Mouse (Mus musculus) skeletal muscle tissue, adult 2 months (tissue): ENCODE measurements around the gene Pcdh9.
A peak's percentile ranks its signal among the peaks of the same experiment; 100 is the strongest.

Experiments used
- DNase-seq: peaks from one replicate; pipeline ENCODE4 v3.0.0-alpha.2; 2012; ENCODE audit warnings: low read depth, low spot score

The Pcdh9 gene

GRCm38 (mm10) chr14:93794530-93794929 is 95.9 kb downstream of the Pcdh9 start:
- no peak for DNase-seq

DNA sequence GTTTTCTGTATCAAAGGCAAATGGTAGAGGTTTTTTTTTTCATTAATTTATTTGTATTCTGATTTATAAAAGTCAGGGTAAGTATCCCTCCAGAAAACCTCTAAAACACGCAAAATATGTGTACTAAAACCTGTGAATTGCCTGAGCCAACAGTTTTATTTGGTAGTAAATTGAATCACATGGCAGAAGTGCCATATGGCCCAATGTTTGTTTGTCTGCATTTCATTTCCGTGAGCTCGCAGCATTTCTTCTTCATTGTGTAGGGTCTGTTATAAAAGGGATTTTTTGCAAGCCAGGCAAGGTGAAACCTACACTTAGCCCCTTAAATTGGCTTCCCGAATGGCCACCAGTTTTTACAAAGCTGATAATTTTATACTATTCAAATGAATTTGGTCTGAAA is 104.2 kb downstream of the Pcdh9 start:
- no peak for DNase-seq

GRCm38 (mm10) chr14:93785031-93785430 is 105.4 kb downstream of the Pcdh9 start:
- no peak for DNase-seq

DNA sequence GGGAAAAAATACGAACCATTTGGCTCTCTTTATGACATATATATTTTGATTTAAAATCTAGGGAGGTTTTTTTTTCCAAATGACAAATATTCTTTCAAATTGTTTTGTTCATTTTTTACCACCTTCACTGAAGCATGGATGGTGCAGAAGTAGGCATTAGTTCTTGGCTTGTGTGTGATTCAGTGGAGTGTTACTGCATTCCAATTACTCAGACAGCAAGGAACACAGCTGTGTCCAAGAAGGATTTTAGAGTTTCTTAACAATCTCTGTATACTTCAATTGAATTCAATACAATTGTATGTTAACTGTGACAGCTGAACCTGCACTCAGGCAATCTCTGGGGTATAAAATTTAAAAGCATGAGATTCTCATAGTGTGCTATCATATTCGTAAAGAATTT is 127.6 kb downstream of the Pcdh9 start:
- DNase-seq: no peak

DNA sequence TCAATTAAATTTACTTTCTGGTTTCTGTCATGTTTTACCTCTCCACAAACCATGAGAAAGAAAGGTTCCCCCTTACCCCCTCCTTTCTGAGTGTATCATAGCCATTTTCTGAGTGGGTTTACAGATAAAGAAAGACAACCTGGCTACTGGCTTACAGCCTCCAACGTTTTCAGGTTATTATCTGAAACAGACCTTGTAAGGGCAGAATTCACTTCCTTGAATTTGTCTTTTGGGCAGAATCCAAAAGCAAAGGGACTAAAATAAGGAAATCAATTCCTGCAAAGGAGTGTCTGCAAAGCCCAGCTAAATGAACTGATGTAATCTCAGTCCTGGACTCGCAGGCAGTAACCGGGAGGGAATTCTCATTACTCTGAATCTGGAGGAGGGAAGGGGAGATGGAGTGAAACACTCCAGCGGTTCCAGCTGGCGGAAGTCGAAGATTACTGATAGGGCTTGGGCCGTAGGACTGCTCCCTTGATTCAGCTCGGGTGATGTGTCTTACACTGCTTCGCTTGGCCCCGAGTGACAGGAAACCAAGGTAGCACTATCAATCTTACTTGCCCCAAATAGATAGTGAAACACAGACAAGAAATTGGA is 156.3 kb downstream of the Pcdh9 start:
- peak; percentile 25 for DNase-seq

DNA sequence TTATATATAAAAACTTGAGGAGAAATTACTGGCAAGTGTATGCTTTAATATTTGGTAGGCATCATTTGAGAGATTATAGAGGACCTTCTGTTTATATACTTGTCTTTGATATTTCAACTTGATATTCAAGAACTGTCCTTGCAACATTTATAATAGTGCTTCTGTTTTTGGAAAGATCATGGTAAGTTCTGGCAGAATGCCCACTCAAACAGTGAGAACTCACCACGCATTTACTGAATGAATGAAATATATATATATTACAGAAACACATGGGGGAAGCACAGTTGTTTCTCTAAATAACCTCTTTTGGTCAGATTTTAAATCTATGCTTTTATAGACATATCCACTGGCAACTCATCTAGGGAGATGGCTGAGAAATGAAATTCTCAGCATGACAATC is 164.7 kb downstream of the Pcdh9 start:
- no peak for DNase-seq

DNA sequence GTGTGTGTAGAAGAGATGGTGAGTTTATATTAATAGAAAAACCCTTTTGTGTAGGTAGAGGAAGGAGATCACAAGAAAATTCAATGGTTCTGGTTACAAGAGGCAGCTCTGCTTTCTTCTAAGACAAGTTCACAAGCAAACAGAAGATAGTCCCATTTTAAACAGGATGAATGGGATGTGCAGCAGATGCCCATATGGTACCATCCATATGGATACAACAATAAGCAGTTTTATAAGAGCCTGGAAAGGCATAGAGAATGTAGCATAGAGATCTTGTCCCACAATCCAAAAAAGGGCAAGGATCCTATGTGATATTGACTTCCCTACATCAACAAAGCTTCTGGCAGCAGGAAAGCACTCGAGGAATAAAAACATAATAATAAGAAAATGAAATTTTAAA is 171.3 kb downstream of the Pcdh9 start:
- DNase-seq: no peak

GRCm38 (mm10) chr14:93713250-93713935 is 177.1 kb downstream of the Pcdh9 start:
- DNase-seq: no peak

GRCm38 (mm10) chr14:93708651-93709050 is 181.8 kb downstream of the Pcdh9 start:
- DNase-seq: no peak

DNA sequence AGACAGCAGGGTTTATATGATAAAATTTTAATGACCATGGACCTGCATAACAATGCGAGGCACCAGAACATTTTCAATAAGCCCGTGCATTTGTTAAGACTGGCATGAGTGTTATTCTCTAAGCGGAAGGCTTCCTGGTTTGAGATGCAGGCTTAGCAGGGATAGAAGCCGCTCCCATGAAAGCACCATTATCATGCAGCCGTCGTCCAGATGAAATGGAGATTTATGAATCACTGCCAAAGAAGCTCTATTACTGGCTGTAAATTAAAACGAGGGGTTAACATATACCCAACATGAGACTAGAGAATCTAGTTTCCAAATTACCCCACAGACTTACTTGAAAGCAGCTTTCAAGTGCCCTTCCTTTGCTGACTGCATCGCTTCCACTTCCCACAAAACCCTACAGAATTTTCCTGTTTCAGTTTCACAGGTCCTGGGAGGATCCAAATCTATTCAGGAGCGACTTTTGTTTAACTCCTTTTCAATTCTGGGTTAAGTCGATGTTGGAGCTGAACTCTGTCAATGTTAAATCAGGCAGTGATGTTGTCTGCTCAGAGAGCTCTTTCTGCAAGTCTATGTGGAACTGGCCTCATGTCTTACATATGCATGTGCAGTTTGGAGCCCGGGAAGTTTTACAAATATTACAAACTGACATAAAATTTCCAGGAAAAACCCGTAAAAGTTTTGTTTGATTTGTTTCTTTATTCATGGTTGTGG is 188.9 kb downstream of the Pcdh9 start:
- no peak for DNase-seq

DNA sequence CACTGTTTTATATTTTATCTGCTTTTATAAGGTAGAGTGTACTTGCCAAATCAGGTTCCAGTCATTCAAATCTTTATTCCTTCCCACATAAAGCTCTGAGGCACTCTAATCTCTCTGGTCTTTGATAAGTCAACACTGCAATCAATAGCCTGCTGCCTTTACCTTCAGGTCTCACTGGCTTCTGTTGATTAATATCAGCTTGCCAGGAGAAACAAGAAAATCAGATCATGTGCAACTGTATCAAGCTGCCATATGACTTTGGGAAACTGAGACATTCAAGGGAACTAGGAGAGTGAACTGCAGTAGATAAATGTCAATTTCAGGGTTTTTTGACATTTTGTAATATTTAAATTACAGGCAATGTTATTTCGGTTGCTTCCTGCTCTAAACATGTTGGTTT is 189.6 kb downstream of the Pcdh9 start:
- DNase-seq: no peak

- no peak for DNase-seq
Observed at GRCm38 (mm10) chr14:93684641-93685040, 205.8 kb downstream of the Pcdh9 start.

DNA sequence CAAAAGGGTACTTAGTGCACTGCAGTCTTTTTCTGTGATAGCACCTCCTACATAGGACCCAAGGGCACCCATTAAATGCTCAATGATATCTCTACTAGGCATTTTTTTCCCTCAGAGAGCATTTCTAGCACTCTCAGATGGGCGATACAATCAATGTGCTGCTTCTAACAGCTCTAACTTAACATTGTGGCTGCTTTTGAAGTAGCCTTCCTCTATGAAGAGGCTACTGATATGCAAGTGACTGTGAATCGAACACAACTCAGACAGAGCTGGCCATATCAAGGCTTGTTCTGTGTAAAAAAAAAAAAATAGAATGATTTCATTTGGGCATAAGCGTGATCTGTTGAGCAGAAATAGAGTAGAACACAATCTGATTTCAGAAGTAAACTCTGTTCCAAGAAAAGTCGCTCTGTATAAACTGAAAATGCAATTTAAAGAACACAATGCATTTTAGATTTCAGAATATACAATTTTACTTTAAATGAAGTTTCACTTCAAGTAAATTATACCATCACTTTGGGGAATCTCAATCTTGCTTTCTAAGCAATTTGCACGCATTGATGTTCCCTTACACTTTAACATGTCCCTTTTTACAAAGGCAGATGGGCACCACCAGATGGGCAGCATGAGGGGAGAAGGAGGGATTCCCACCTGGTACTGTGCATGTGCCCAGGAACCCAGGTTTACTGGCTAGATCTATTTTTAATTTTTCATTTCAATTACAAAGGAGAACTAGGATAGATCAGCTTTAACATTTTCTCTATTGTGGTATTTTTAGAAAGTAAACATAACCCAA is 215.0 kb downstream of the Pcdh9 start:
- no peak for DNase-seq

DNA sequence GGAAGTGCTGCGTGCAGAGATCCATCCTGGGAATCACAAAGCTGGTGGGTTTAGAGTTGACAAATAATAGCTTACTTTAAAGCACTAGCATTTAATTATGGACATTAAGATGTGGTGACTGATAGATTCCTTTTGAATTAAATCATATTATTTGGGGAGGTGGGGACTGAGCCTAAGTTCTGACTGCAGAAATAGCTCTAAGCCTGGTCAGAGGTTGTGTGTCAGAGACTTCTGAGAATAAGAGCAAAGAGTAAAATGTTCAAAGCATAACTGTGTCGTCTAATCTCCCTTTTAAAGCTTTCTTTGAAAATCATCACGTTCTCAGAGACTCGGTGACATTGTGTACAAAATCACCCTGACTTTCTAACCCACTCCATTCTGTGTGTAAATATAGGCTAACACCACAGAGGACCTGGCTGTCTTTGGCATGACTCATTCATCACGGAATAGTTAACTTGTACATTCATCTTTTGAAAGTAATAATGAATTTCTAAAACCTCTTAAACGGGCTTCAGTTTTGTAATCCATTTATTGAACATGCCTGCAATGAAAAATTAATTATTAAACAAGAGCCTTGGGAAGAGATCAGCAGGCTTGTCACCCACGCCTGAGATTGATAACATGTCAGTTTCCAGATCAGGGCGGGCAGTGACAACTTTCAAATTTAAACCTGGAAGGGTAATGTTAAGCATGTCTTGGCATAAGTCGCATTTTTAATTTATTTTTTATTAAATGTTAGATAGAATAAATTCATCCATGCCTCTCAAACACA is 236.3 kb downstream of the Pcdh9 start:
- DNase-seq: no peak

DNA sequence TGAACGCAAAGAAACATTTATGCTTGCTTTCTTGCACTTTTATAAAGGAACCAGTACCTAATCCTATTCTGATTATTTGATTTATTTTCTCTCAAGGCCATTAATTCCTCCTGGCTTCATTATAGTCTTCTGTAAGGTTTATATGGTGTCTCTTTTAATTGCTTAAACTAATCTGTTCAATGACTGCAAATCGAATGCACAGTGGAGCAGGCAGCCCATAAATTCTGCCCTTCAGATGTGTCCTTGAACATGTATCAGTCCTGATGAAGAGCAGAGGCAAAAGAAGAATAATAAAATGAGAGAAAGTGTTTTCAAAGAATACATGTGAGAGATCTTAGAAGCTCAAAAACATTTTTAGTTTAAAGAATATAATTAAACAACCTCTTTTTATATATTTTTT is 263.2 kb downstream of the Pcdh9 start:
- DNase-seq: no peak

DNA sequence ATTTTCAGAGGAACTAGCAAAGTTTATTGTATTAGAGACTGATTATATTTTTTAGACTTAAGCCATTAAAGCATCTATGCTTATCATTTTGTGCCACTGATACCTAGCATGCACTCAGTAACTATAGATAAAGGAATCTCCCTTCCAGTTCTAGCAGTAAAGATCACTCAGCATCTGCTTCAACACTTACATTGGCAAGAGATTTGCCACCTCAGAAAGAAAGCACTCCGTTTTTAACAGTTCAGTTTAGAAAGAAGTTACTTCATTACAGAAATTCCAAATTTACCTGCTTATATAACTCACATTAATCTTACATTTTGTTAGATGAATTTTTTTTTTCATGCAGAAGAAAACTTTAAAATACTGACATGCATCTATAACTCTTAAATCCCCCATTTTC is 266.3 kb downstream of the Pcdh9 start:
- DNase-seq: no peak

- no peak for DNase-seq
Observed at GRCm38 (mm10) chr14:93621211-93621610, 269.3 kb downstream of the Pcdh9 start.

DNA sequence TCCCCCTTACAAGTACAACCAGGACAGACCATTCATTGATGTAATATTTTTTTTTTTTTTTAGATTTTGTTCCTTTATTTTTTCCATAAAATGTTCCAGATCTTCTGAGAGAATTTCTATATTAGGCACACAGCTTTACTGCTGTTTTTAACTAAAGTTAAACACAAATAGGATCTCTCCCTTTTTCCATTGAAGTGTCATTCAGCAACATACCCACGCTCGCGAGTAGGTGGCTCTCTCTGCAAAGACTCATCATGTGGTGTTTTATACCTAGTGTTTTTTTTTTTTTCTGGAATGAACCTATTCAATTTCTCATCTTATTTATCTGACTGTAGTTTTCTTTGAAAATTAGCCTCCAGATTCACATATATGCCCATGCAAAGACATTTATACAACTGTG is 282.9 kb downstream of the Pcdh9 start:
- DNase-seq: no peak

DNA sequence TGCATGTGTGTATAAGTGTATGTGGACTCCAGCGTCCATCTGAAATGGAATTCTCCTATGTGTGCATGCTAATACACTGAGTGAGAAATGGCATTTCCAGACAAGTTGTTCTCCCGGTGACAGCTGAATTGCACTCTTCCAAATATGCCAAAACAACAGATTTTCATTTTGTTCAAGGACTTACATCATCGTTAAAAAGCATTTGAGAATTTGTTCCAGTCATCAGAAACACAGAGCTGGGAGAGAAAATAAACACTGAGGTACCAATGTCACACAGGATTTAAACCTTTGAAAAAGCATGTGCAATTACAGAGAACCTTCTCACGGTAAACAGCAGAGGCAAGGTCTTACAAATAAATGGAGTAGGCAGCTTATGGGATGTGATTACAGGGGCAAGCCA is 290.5 kb downstream of the Pcdh9 start:
- DNase-seq: no peak

DNA sequence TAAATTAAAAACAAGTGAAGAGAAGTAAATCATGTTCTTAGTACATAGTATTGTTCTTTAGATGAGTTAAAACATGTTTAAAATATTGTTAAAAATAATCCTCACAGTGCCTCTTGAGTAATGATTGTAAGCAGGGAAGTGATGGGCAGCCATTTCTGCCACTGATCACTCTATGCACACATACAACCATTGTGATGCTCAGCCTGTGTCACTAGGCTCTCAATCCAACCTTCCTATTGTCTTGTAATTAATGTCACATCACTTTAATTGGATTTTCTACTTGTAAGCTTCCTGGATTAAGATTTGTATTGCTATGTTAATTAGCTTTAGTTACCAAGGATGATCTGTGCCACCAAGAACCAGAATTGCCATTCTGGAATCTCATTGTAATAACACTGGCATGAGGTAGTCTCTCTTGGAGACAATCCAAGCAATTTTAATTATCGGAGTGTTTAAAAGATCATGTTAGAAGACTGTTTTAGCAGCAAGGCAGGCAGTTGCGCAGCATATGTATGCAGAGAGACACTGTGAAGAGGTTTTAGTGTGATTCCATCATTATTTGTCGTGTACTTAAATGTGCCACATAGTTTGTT is 305.0 kb downstream of the Pcdh9 start:
- DNase-seq: no peak

DNA sequence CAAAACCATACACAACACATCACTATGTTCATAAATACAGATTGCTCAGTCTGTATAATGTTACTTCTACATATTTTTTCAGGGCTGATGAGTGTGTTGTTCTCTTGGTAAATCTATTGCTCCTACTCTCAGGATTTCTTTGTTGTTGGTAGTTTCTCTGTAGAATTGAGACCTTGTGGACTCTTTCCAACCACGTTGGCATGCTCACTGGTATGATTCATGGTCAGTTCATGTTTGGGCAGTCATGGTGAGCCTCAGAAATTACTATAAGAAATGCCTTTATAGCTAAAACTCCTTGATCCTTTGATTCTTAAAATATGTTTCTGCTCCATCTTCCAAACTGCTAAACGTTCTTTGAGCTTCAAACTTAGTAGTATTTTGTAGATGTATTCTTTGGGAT is 326.1 kb downstream of the Pcdh9 start:
- DNase-seq: no peak
